Mouse (Mus musculus): ENCODE results near the gene Fam198b. TPM values are rescaled to one million over a fixed set of nuclear protein-coding genes. Genes with fewer than 3 reads are reported as not detected.
"Not testable (repeated sequence)": the region's sequence is repeated elsewhere in the genome, so short reads cannot be mapped to it uniquely, and the experiment has no call there.

Gene Fam198b
- polyA plus RNA-seq, 1 experiment: 3.0 TPM

DNA sequence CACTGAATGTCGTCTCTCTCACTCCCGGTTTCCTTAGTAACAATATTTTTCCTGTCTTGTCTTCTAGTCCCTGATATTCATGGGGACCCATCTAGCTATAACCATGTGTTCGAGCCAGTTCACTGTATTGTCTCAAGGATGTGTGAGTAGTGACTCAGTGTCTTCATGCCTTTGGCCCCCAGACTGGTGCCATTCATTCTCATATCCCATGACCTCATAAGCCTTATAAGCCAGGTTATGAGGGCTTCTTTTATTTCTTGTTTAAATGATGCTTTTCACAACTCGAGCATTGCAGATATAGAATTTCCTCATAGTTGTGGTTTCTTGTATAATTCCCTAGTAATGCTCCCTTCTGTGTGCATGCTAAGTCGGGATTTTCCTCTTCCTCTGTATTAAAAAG, 31.9 kb downstream of the Fam198b start:
- DNase-seq (ENCODE audit: extremely low spot score in 1 of 2, low spot score in 1 of 2): no peak

DNA sequence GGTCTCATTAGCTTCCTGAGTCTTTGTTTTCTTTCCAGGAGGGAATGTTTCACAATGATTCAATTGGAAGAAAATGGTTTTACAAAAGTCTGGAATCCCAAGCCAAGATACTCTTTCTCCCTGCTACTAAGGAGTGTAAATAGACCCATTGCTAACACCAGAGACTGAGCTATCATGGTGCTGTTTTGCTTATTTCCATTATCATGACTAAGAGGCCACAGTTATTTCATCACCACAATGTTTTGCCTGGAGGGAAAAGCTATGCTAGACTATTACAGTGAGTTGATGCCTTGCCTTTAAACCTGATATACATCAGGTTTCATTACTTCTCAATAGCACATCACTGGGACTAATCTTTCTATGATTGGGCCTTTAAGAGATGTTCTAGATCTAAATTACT, 34.4 kb downstream of the Fam198b start:
- DNase-seq (ENCODE audit: extremely low spot score in 1 of 2, low spot score in 1 of 2): no peak

DNA sequence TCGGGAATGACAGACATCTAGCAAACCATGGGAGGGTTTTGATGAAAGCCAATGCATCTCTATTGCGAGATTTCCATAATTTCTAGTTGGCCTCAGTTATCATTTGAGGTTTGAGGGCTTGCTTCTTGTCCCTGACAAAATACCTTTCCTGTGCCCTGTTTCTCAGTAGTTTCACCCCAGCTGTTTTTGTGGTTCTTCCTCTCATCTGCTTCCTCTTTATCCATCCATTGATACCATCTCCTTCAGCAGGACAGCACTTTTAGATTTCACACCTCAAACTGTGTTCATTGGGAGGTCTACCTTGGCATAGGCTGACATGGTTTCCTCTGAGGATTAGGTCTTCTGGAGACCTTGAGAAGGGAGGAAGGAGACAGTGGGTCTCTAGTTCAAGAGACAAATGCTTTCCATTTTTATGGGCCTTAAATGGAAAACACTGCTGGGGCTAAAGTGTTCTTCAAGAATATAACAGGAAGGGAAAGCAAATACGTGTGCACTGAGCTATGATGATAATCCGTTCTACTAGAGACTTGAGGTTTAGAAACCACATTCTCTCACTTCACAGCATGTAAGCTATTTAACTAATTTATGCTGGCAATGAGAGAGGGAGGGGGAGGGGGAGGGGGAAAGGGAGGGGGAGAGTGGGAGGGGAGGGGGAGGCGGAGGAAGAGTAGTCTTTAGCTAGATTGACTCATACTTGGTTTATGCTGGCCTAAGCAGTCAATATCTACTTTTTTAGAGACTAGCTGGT, 41.8 kb downstream of the Fam198b start:
- DNase-seq (ENCODE audit: extremely low spot score in 1 of 2, low spot score in 1 of 2): no peak

DNA sequence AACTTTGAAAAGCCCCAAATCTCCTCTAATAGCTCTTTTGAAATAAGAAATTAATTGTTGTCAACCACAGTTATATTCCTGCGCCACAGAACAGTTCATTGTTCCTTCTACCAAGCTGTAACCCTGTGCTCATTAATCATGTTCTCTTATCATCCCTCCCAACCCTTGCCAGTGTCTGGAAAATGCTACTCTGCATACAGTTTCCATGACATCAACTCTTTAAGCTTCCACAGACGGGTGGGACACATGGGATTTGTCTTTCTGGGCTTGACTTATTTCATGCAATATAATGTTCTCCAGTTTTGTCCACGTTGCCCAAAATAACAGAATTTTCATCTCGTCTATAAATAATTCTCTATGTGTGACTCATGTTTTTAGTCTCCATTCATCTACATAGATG, 42.7 kb downstream of the Fam198b start:
- DNase-seq (ENCODE audit: extremely low spot score in 1 of 2, low spot score in 1 of 2): no peak

DNA sequence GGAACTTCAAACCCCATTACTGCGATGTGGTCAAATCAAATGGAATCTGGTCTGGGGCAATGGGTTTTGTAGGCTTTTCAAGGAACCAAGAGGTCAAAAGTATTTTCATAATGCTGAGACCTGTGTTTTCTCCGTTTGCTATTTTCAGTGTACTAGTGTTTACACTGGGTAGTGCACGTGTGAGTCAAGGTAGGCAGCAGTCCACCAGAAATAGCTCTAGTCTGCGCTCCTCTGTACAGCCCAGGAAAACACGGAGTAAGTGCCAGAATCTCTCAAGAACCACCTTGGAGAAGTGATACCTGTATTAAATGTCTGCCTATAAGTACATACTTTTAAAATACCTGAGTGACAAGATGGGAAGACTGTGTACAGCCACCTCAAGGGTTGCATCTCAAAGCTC, 44.1 kb downstream of the Fam198b start:
- DNase-seq (ENCODE audit: extremely low spot score in 1 of 2, low spot score in 1 of 2): no peak

DNA sequence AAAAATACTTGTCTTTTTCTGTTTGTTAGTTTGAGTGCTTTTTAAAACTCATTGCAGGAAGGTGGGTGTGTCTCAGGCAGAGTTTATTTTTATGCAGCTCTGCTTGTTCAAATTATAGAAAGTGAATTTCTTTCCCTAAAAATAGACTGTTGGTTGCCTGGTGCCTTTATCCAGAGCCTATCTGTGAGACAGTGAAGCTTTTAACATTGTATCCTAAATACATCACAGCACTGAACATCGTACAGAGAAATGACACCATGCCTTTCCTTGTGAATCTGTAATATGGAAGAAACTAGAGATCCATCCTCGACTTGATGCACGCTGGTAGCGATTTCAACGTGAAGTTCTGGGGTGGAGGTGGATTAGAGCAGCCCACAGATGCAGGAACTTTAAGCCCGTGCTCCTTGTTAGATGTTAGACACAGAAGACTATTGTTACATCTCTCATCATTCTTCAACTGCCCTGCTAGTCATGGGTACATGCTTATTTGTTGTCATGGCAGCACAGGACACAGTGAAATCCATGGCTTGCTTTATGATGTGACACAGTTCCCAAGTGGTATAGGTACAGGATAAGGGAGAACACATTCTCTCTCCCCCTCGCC, 45.9 kb downstream of the Fam198b start:
- DNase-seq (ENCODE audit: extremely low spot score in 1 of 2, low spot score in 1 of 2): peak; percentile 60 to 67

DNA sequence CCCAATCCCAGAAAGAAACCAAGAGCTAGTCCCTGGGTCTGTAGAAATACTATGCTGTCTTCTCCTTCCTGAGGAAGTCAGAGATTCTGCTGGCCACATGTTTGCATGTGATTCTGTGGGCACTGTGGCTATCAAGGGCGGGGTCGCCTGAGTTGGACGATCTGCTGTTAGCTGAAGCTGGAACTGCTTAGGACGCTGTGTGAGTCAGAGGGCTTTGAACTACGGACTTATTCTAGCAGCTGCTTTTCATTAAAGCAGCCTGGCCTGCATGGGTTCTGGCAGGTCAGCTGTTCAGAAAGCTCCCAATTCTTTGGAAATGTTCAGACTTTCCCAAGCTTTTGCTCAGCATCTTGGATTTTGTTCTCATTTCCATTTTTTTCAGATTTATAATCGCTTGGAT, 51.9 kb downstream of the Fam198b start:
- no peak for DNase-seq (ENCODE audit: extremely low spot score in 1 of 2, low spot score in 1 of 2)

DNA sequence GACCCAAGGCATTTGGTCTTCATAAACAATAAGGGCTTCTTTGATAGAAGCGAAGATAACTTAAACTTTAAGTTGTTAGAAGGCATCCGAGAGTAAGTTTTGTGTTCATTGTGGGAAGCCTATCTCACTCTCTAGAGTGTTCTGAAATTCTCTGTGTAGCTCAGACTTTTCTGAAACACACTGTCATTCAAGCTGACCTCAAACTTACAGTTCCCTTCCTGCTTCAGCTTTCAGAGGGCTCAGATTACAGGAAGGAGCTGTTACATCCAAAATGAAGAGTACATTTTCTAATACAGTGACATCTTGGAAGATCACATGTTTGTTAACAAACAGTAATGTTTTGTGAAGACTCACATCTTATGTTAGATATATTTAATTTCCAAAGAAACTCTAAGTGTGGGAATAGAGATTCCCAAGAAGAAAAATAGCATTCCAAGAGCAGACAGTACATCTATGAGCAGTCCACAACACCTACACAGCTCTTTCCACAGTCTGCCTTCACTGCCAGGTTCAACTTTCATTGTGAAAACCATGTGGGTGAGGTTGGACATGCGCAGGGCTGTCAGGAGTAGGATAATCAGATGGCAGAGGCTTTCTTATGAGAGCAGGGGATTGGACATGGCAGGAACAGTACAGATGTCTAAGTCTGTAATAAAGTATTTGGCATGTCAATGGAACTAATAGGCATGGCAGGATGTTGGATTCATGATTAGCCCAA, 52.6 kb downstream of the Fam198b start:
- DNase-seq (ENCODE audit: extremely low spot score in 1 of 2, low spot score in 1 of 2): no peak

DNA sequence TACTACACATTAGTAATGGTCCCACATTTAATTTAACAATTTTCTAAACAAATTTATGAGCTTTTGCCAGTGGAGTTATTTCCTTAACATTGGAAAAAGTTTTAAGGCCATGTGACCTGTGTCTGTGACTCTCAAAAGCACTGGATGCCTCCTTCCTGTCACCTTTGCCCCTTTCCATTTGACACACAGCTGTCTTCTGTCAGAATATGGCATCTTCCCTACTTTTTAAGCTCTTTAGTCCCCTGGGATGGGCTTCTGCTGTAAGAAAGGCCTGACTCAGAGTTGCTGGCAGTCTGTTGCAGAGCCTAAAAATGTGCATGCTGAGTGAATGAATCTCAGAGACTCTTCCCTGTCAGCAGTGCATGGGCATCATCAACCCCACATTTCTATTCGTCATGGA, 63.4 kb downstream of the Fam198b start:
- no peak for DNase-seq (ENCODE audit: extremely low spot score in 1 of 2, low spot score in 1 of 2)

DNA sequence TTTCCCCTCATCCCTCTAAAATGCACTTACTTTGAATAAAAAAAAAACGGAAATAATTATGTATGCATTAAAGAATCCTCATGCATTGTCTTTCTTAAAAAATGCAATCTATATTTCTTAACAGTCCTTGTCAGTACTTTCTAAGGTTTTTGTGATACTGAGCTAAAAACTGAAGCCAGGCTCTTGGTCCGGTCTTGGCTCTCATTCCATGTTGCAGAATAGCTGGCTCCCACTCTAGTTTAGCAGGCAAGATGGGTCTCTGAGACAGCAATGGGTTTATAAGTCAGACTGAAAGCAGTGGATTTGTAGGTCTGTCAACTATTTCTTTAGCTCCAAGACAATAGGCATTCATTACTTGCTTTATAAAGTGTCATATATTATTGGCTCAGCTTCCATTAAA, 63.8 kb downstream of the Fam198b start:
- DNase-seq (ENCODE audit: extremely low spot score in 1 of 2, low spot score in 1 of 2): no peak

DNA sequence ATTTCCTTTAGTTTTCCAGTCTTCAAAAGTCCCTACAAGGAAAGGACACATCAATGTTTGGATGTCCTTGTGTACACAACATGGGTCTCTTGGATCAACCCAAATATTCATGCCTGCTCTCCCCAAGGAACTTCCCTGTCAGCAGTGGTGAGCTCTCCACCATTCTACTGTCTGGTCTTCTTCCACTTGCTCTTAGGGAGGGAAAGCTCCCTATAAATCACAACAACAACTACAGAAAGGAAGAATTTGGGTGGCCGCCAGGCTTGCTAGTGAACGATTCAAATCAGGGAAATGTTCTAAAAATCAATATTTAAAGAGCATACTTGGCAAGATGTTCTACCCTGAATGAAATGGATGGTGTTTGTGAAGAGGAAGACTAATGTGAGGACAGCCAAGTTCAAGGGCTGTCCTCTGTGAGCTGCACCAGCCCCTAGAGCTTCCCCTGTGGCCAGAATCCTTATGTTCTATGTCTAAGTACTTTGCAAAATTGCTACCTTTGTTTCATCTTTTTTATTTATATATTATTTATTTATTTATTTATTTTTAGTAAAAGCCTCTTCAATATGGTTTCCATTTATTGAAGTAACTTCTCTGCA, 68.9 kb downstream of the Fam198b start:
- peak in 1 of 2 experiments; percentile 37 for DNase-seq (ENCODE audit: extremely low spot score in 1 of 2, low spot score in 1 of 2)

DNA sequence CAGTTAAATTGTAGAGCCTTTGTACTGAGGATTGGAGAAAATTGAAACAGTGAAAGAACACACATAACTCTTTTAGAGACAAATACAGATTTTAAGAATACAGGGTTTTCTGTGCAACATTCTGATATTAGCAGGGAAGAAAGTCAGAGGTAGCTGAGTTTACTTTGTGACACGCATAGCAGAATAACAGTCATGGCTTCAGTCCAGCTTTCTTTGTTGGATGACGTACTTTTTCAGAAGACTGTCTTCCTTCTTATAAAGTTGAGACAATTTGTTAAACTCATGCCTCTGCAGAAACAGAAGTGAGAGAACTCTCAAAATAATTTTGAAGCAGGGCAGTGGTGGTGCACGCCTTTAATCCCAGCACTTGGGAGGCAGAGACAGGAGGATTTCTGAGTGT, 70.9 kb downstream of the Fam198b start:
- no peak for DNase-seq (ENCODE audit: extremely low spot score in 1 of 2, low spot score in 1 of 2)

DNA sequence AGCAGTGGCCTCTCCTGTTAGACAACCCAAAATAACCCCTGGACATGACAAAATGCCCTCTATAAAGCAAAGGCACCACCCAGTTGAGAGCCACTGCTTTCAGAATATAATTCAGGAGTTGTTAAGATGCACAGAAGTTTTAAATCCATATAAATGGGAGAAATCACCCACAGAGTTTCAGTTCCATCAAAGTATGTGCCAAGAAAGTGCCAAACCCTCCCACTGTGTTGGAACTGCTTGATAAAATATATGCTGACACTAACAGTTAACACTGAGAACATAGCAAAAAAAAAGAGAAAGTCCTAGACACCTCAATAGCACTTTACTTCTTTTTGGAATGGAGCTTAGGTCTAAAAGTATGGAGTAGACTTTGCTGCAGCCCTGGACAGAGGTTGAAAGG, 72.5 kb downstream of the Fam198b start:
- peak in 1 of 2 experiments; percentile 57 for DNase-seq (ENCODE audit: extremely low spot score in 1 of 2, low spot score in 1 of 2)

DNA sequence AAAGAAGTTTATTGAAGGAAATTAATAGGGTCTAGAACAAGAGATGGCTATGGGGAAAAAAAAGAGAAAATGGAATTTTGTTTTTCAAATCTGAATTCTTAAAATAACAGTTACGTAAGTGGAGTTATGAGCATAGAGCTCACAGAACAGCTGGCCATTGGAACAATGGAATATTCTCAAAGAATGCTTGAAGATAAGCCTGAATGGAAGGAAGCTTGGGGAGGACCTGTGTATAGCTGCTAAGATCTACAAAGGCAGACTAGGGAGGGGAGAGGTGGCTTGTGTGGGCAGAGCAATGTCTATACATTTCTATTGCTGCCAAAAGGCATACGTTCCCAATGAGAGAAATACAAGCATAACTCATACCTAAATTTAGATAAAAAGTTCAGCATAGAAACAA, 73.4 kb downstream of the Fam198b start:
- no peak for DNase-seq (ENCODE audit: extremely low spot score in 1 of 2, low spot score in 1 of 2)

DNA sequence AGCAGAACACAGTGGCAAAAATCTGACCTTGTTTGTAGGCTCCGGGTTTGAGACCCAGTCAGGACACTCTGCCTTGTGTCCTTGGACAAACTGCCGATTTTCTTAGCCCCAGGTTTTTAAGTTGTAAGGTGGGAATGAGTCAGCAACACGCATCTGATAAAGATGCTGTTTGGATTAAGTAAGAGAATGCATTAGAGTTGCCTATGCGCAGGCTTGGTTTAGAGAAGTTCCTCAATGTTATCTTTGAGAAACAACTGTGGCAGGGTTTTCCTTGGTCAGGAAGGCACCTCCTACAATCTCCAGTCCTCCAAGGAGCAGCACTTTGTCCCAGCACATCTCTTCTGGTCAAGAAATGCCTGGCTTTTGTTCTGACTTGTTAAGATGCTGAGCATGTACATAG, 82.4 kb downstream of the Fam198b start:
- no peak for DNase-seq (ENCODE audit: extremely low spot score in 1 of 2, low spot score in 1 of 2)

DNA sequence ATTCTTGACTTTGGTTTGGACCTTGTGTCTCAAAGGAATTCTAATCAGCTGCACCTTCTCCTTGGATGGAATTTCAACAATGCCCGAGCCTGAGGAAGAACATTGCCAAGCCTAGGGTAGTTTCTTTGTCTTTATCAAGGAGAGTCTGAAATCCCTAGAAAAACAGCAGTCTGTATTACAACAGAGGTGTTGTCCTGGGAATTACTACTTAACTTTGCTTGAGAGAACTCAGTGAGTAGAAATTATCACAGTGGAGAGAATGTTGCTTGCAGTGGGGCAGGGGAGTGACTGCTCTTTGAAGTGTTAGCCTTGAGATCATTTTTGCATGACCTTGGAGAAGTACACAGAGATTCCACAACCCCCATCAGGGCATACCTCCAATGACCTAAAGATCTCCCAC, 83.0 kb downstream of the Fam198b start:
- no peak for DNase-seq (ENCODE audit: extremely low spot score in 1 of 2, low spot score in 1 of 2)

DNA sequence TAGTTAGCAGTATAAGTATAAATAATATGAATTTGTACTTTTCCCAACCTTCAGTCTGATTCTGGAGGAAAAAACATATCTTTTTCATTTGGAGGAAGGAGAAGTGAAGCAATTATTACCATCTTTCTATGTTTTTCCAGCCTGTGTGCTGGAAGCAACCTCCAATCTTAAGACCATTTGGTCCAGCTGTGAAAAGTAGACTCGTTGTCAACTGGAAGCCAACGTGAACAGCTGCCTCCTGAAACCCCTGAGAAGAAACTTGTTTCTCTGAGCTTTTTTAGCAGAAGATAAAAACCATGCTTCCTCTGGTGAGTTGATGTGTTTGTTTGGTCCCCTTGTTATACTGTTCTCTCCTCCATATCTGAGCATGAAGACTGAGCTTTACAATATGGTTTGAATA, 84.1 kb downstream of the Fam198b start:
- DNase-seq (ENCODE audit: extremely low spot score in 1 of 2, low spot score in 1 of 2): no peak

DNA sequence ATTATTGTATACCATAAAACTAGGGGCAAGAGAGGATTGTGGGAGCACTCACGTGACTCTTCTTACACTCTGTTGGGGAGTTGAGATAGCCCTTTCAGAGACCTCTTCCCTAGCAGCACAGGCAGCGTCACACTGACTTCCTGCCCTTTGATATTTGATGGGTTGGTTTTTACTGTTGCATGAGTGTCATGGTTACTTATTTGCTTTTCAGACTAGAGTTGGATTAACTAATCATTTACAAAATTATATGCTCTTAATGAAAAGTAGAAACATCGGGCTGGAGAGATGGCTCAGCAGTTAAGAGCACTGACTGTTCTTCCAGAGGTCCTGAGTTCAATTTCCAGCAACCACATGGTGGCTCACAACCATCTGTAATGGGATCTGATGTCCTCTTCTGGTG, 85.2 kb downstream of the Fam198b start:
- not testable (repeated sequence) for DNase-seq (ENCODE audit: extremely low spot score in 1 of 2, low spot score in 1 of 2)

DNA sequence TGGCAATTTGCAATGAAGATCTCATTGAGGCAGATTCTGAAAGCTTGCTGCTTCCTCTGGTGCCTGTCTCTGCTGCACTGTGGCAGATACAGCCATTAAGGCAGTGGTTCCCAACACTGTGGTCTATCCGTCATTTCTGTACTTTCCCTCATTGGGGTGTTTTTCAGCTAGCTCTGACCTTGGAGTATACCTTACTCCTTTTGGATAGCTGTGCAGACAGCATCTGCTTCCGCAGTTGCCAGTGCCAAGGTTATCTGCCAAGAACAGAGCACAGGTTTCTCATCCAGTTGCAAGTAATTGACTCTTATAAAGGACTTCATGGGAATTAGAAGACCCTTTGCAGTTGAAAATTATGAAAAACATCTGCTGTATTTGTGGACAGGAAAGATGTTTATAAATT, 85.7 kb downstream of the Fam198b start:
- DNase-seq (ENCODE audit: extremely low spot score in 1 of 2, low spot score in 1 of 2): no peak

DNA sequence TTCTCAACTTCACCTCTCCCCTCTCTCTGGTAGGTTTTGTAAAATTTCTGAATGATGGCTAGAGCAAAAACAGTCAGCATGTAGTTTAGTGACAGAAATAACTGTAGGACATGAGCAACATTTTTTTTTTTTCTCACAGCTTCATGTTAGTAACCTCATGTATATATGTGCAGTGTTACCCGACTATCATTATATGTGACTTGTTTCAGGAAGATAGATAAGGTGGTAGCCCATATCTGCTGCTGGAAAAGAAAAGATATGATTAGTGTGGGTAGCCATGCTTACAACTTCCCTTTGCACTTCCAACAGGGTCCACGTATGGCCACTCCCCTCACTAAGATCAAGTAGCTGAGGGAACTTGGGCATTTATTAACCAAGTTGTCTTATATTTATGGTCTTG, 86.2 kb downstream of the Fam198b start:
- DNase-seq (ENCODE audit: extremely low spot score in 1 of 2, low spot score in 1 of 2): no peak

DNA sequence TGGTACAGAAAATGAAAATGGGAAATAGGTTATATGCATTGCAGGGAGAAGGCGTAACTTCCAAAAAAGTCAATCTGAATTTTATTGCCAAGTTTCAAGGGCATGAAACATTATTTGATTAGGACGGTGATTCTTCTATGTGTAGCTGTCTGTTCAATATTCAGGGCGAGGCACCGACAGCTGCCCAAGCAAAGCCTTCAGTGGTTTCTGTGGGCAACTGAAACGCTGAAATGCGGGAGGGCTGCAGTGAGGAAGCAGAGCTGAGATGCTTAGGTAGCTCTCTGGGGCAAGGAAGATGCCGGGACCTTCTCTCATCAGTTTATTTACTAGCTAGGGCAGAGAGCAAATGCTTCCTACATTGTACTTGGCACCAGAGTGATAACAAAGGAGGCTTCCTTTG, 87.2 kb downstream of the Fam198b start:
- DNase-seq (ENCODE audit: extremely low spot score in 1 of 2, low spot score in 1 of 2): no peak

DNA sequence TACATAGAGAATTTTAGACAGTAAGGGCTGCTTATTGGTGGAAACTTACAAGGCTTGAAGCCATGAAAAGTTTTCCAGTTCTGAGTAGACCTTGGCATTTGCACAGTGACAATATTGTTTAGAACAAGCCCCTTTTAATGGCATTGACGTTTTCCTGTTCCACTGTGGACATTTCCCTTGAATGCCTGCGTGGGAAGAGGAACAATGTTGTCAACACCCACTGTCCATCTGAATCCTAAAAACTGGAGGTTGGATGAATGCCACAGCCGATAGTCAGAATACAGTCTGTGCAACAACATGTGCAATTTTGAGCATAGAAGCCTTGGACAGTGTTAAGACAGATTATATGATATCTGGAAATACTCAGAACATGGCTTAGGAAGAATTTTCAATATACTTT, 92.5 kb downstream of the Fam198b start:
- DNase-seq (ENCODE audit: extremely low spot score in 1 of 2, low spot score in 1 of 2): peak in 1 of 2 experiments; percentile 57

Measured in frontal cortex, adult 2 months (tissue).